Mouse (Mus musculus) gastrocnemius, postnatal 25 days (tissue): Measurements from ENCODE around the gene Zfp184. TPM values are rescaled to one million over a fixed set of nuclear protein-coding genes. Genes with fewer than 3 reads are reported as not detected.

Experiments used
- DNase-seq: peaks from one replicate; pipeline ENCODE4 v3.0.0; 2022
- total RNA-seq, 2 experiments: library from RNA; stranded (reverse); gene quantifications; 1 replicate in 1 of 2; 2 replicates in 1 of 2; pipeline ENCODE4 v1.2.3; 2021

Zfp184 gene
- total RNA-seq, 2 experiments from 2014 or later, result 0.26 to 0.54 TPM

GRCm38 (mm10) chr13:21984486-21984885, 39.6 kb downstream of the Zfp184 start:
- DNase-seq, result no peak

- no peak for DNase-seq
Observed at GRCm38 (mm10) chr13:21992550-21992949, 47.7 kb downstream of the Zfp184 start.

GRCm38 (mm10) chr13:21993957-21994738, 49.3 kb downstream of the Zfp184 start:
- no peak for DNase-seq

- no peak for DNase-seq
Observed at GRCm38 (mm10) chr13:21994896-21995295, 50.0 kb downstream of the Zfp184 start.

- DNase-seq, result no peak
Observed at GRCm38 (mm10) chr13:21995331-21995914, 50.5 kb downstream of the Zfp184 start.

- no peak for DNase-seq
Observed at GRCm38 (mm10) chr13:21996101-21996839, 51.4 kb downstream of the Zfp184 start.

GRCm38 (mm10) chr13:21996840-21997185, 51.9 kb downstream of the Zfp184 start:
- DNase-seq, result no peak

- DNase-seq, result no peak
Observed at GRCm38 (mm10) chr13:21997201-21997820, 52.4 kb downstream of the Zfp184 start.

- no peak for DNase-seq
Observed at GRCm38 (mm10) chr13:21997821-21998220, 52.9 kb downstream of the Zfp184 start.

GRCm38 (mm10) chr13:21998412-21998811, 53.5 kb downstream of the Zfp184 start:
- DNase-seq, result no peak

- no peak for DNase-seq
Observed at GRCm38 (mm10) chr13:21999147-21999546, 54.3 kb downstream of the Zfp184 start.

GRCm38 (mm10) chr13:22001346-22001745, 56.5 kb downstream of the Zfp184 start:
- no peak for DNase-seq

- DNase-seq, result no peak
Observed at GRCm38 (mm10) chr13:22001823-22002222, 56.9 kb downstream of the Zfp184 start.

GRCm38 (mm10) chr13:22005605-22006333, 60.9 kb downstream of the Zfp184 start:
- peak; percentile 27 for DNase-seq

- DNase-seq, result no peak
Observed at GRCm38 (mm10) chr13:22006334-22007120, 61.6 kb downstream of the Zfp184 start.

- no peak for DNase-seq
Observed at GRCm38 (mm10) chr13:22007121-22007510, 62.2 kb downstream of the Zfp184 start.

GRCm38 (mm10) chr13:22007872-22008271, 63.0 kb downstream of the Zfp184 start:
- no peak for DNase-seq

- DNase-seq, result no peak
Observed at GRCm38 (mm10) chr13:22008707-22009106, 63.8 kb downstream of the Zfp184 start.

- no peak for DNase-seq
Observed at GRCm38 (mm10) chr13:22009642-22010041, 64.7 kb downstream of the Zfp184 start, which contains the start of gene Prss16. Gene Prss16, minus strand, starts transcription at chr13:22009742.
